Mouse (Mus musculus) ovary, postnatal 10 days (tissue): Measurements from ENCODE around the gene Shc3.

ENCODE experiments used
- DNase-seq: peaks from one replicate; pipeline ENCODE4 v3.0.0; 2022; ENCODE audit warnings: low spot score

Gene Shc3

GRCm38 (mm10) chr13:51568501-51568901 is 718 bp downstream of the Shc3 start:
- no peak for DNase-seq

DNA sequence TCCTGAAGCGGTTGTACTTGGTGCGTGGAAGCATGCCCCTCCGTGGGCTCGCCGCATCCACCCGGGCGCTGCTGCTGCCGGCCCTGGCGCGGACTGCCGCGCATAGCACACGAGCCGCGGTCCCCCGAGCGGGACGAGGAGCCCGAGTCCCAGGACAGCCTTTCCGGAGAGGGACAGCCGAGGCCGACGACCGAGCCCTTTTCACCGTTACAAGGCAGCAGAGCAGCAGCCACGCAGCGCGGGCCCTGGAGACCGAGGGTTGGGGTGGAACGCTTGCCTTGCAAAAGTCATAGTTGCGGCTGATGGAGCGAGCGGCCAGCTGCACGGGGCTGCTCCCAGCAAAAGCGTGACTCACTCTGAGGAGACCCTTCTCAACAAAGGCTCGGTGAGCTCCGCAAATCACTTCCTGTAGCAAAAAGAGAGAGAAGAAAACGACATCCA is 1.8 kb downstream of the Shc3 start:
- no peak for DNase-seq

DNA sequence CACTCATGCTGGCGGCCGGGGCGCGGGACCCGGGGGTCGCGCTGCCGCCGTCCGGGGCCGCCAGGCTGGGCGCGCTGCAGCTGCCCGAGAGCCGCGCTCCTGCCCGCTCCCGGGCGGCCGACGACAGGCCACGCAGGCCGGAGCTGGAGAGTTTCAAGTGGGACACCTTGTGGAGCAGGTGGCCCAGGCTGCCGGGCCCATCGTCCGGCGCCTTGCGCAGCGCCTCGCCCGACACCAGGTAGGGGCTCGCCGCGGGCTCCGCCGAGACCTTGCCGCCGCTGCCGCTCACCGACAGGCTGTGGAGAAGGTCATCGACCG is 2.2 kb downstream of the Shc3 start:
- no peak for DNase-seq

DNA sequence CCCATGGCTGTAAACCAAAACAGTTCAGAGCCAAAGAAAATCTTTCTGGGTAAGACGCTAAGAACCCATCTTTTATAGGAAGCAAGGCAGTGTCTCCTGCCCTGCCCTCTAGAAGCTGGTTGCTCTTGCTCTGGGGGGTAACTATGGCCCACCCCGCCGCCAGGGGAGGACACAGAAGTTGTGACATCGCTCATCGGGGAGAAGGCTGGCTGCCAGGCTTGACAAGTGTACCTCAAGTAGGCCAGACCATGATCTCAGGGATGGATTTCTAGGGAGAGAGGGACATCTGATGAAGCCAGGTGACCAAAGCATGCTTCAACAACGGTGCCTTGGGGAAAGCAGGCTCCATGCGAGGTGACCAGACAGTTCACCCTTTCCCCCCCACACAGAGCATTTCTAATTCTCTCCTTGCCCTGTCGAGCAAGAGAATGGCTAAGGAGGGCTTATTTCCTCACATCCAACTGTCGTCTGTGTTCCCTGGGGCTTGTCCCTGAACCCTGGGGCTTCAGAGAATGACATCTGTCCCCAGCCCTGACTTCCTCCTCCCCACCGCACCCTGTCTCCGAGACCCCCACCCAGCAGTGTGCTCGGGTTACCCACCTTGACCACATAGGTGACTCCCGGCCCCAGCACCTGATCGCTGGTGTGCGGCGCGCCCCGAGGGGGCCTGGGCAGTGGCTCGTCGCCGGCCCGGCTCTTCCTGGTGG is 2.7 kb downstream of the Shc3 start:
- no peak for DNase-seq

- no peak for DNase-seq
These were observed 4.5 kb downstream of the Shc3 start for GRCm38 (mm10) chr13:51564741-51565140.

- no peak for DNase-seq
These were observed 15.9 kb downstream of the Shc3 start for GRCm38 (mm10) chr13:51553343-51553742.

- no peak for DNase-seq
These were observed 17.0 kb downstream of the Shc3 start for GRCm38 (mm10) chr13:51552233-51552632.

- DNase-seq, result no peak
These were observed 17.4 kb downstream of the Shc3 start for GRCm38 (mm10) chr13:51551824-51552223.

- DNase-seq, result no peak
These were observed 29.4 kb downstream of the Shc3 start for GRCm38 (mm10) chr13:51539816-51540215.

GRCm38 (mm10) chr13:51535326-51535725 is 33.9 kb downstream of the Shc3 start:
- no peak for DNase-seq

- no peak for DNase-seq
These were observed 42.7 kb downstream of the Shc3 start for GRCm38 (mm10) chr13:51526480-51526879.

DNA sequence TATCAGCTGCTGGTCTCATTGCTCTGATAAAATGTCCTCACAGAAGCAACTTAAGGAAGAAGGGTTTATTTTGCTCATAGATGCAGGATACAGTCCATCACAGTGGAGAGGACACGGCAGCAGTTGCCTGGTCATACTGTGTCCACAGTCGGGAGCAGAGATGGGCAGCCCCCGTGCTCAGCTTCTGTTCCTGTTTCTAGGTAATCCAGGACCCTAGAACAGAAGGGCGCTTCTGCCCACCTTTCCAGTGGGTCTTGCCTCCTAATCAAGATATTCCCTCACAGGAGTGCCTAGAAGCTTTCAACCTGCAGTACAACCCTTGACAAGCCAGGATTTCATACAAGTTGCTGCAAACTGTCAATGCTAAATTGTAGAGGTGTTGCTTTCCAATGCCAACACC is 44.9 kb downstream of the Shc3 start:
- DNase-seq, result no peak

DNA sequence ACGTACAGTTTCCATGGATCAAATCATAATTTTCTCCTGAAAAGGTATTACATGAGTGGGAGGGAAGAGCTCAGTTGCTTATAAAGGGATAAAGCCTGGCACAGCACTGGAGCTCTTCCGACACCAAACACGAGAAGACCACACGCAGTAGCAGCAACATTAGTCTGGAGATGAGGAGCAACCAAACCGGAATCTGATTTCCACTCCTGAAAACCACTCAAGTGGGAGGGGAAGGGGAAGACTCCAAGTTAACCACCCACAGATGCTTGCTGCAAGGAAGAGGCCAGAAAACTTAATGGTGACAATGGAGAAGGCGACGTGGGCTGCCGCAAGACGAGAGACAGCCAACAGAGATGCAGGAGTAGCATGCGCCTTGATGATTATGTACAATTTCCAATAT is 45.9 kb downstream of the Shc3 start:
- no peak for DNase-seq

GRCm38 (mm10) chr13:51518880-51519279 is 50.3 kb downstream of the Shc3 start:
- DNase-seq, result no peak

GRCm38 (mm10) chr13:51517943-51518342 is 51.3 kb downstream of the Shc3 start:
- DNase-seq, result no peak

GRCm38 (mm10) chr13:51508836-51509235 is 60.4 kb downstream of the Shc3 start:
- no peak for DNase-seq

DNA sequence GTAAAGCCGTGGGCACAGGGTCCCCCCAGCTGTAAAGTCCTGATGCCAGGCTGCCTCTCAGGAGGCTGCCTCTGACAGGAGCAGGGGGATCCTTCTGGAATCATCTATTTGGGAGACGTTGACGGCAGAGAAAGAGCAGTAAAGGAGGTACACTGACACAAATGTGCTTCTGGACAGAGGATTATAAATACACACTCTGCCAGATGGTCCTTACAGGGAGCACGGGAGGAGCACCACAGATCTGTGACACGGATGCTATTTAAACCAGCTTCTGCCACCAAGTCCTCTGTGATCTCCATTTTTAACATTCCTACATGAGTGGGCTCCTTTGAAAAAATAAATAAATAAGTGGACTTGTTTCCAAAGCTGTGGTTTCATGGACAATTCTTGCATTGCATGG is 63.5 kb downstream of the Shc3 start:
- no peak for DNase-seq

- DNase-seq, result no peak
These were observed 69.5 kb downstream of the Shc3 start for GRCm38 (mm10) chr13:51499769-51500168.

DNA sequence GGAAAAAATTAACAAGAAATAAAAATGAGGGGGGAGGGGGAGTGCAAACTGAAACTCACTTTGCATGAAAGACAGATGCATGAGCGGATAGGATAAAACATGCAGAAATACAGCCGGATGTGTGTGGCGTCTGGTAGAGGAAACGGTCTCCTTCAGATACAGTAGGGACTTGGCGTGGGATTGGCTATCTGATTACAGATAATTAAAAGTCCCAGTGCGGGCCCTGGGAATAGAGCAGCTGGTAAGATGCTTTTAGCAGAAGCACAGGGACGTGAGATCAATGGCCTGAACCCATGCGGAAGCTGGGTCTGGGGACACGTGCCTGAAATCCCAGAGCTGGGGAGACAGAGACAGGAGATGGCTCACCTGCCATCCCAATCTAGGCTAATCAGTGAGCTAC is 75.5 kb downstream of the Shc3 start:
- DNase-seq, result no peak

GRCm38 (mm10) chr13:51491649-51492435 is 77.4 kb downstream of the Shc3 start:
- no peak for DNase-seq

DNA sequence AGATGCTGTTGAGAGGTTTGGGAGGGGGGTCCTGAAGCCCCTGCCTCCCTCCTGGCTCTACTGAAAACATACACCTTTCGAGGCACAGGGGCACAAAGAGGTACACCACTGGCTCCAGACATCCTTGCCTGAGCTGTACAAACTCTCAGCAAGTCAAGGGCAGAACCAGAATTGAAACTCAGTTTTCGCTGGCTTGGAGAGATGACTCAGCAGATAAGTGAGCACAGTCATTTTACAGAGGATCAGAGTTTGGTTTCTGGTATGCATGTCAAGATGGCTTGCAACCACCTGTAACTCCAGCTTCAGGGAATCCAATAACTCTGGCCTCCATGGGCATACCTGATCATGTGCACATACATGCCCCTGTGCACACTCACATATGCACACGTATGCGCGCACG is 79.0 kb downstream of the Shc3 start:
- DNase-seq, result no peak

DNA sequence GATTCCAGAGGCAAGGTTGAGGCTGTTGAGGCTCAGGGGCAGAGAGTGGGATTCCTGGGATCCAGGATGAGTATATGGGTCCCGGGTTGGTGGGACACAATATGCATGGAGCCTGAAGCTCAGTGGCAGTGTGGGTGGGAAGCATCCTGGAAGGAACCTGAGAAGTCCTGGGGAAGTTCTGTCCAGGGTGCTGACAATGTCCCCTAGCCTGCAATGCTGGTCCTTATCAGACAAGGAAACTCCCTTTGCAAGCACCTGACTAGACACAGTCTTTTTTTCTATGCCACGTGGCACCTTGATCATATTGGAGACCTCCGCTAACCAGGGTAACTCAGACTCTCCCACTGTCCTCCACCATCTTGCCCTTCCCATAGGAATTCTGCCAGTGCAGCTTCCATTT is 80.3 kb downstream of the Shc3 start:
- no peak for DNase-seq

DNA sequence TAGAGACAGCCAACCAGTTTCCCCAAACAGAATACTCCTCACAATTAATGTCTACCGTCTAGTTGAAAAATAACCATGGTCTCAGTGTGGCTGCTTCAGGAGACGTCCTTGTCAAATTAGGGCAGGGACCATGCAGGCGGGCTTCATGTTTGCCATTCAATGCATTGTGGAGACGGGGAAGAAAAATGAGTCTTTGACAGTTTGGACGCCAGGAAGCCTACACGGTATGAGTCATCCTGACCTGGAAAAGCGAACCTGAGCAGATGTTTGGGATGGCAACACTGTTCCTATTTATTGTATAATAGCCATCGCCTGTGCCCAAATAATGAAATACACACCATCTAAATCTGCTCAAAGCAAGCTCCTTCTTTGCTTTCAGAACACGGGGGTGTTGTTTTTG is 83.9 kb downstream of the Shc3 start:
- DNase-seq, result no peak

GRCm38 (mm10) chr13:51482786-51483185 is 86.4 kb downstream of the Shc3 start:
- no peak for DNase-seq
